Mouse (Mus musculus) adrenal gland, adult 8-10 months (tissue): ENCODE data around the gene Pcbp2. TPM values are rescaled to one million over a fixed set of nuclear protein-coding genes. Genes with fewer than 3 reads are reported as not detected.

ENCODE experiments used
- DNase-seq: peaks from one replicate; pipeline ENCODE4 v3.0.0; 2022
- total RNA-seq, 4 experiments: library from RNA; stranded (reverse); gene quantifications; 2 replicates each; pipeline ENCODE4 v1.2.4; 2022

The Pcbp2 gene
- total RNA-seq, 4 experiments from 2014 or later, result 594 to 678 (median 630) TPM

DNA sequence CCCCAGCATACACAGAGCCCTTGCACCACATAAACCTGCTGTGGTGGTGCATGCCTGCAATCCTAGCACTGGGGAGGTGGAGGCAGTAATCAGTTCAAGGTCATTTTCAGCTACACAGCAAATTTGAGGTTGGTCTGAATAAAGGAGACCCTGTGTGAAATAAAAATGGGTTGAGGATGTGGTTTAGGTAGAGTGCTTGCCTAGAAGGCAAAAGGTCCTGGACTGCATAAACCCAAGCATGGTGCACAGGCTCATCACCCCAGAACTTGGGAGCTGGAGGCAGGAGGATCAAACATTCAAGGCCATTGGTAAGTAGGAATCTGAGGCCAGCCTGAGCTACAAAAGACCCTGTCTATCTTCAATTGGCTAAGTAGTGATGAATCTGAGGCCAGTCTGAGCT is 37.2 kb downstream of the Pcbp2 start:
- no peak for DNase-seq

GRCm38 (mm10) chr15:102508336-102508735 is 38.0 kb downstream of the Pcbp2 start:
- DNase-seq, result no peak

GRCm38 (mm10) chr15:102510110-102510509 is 39.8 kb downstream of the Pcbp2 start:
- DNase-seq, result no peak

- DNase-seq, result peak; percentile 85
These were observed 40.4 kb downstream of the Pcbp2 start for GRCm38 (mm10) chr15:102510590-102511284.

DNA sequence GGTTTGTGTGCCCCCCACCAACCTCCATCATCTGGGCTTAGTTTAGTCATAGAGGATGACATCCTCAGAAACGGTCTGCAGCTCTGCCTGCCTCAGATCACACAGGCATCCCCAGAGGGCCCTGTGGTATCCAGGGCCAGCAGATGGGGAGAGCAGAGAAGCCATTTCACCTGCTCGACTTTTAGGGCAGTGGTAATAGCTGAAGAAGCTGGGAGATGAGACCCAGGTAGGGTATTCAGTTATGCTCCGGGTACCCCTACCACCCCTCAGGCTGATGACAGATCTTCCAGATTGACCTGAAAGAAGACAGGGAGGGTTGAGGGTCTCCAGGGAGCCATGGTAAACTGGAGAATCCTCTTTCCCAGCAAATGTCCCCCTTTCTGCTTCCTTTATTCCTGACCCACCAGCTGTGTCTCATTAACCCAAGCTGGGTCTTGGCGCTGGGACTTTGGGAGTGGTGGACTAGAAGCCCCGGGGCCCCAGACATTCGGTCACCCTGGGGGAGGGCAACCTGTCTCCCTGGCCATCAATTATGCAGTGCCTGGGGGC is 41.0 kb downstream of the Pcbp2 start:
- no peak for DNase-seq

DNA sequence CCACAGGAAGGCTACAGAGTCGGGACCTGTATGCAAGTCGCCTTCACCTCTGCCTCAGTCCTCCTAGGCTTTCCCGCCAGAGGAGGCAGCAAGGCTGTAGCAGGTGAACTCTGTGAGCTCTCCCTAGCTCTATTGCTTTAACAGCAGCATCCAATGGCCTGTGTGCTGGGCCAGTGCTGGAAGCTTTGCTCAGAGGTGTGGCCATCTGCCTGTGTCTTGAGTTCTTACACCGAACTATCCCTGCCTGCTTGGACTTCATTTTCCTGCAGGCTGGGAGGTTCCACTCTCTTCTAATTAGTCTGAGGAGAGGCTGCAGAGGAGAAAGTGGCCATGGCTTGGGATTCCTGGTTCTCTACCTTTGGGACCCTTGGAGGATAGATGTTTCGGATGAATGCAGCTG is 41.7 kb downstream of the Pcbp2 start:
- no peak for DNase-seq

GRCm38 (mm10) chr15:102512471-102512870 is 42.1 kb downstream of the Pcbp2 start:
- DNase-seq, result no peak

DNA sequence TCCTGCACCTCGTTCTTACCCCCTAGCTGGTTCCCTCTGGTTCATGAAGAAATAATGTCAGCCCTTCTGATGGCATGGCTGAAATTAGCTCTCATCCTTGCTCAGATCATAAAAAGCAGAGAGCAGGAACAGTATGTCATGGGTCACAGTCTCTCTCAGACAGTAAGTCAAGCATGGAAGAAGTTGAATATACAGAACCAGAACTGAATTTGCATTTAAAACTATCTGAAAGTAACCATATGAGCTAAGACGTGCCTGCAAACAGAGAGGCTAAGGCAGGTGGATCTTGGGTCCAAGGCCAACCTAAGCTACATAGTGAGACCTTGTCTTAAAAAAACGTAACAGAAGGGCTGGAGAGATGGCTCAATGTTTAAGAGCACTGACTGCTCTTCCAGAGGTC is 42.7 kb downstream of the Pcbp2 start:
- no peak for DNase-seq

DNA sequence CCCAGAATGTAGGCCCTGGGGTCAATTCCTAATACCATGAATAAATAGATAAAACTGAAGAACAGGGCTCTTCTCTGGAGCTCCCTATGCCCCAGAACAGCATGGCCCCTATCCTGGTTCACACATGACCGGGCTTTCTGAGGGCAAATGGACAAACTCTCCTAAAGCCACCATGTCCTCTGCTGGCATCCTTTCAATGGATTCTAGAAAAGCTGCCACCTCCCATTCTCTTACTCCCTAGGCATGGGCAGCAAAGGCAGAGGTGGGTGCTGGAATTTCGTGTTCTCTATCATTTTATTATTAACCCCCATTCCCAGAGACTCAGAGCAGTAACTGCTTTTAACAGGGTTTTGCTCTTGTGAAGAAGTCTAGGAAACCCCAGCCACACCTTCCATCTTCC is 44.9 kb downstream of the Pcbp2 start:
- DNase-seq, result no peak

- no peak for DNase-seq
These were observed 45.5 kb downstream of the Pcbp2 start for GRCm38 (mm10) chr15:102515791-102516190.

GRCm38 (mm10) chr15:102516293-102516692 is 46.0 kb downstream of the Pcbp2 start:
- DNase-seq, result no peak

GRCm38 (mm10) chr15:102516728-102517404 is 46.5 kb downstream of the Pcbp2 start, which contains the start of gene Map3k12:
Gene Map3k12 (minus strand): TSS chr15:102517064.
- DNase-seq, result peak; percentile 71

GRCm38 (mm10) chr15:102517631-102517975 is 47.3 kb downstream of the Pcbp2 start:
- no peak for DNase-seq

- DNase-seq, result peak; percentile 100
These were observed 47.9 kb downstream of the Pcbp2 start, which contains the start of gene Tarbp2 for GRCm38 (mm10) chr15:102517976-102518858. Gene Tarbp2 (plus strand): TSS chr15:102518192.

DNA sequence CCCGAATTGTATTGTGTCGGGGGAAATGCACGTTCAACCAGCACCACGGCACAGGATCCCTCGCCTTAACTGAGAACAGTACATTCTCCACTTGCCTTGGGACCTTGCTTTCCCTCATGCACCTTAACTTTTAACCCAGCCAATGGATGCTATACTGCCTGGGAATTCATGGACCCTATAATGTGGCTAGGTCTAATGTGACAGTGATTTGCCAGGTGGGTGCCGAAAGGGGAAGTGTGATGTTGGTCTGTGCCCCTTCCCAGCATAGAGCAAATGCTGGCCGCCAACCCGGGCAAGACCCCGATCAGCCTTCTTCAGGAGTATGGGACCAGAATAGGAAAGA is 48.5 kb downstream of the Pcbp2 start:
- DNase-seq, result no peak

DNA sequence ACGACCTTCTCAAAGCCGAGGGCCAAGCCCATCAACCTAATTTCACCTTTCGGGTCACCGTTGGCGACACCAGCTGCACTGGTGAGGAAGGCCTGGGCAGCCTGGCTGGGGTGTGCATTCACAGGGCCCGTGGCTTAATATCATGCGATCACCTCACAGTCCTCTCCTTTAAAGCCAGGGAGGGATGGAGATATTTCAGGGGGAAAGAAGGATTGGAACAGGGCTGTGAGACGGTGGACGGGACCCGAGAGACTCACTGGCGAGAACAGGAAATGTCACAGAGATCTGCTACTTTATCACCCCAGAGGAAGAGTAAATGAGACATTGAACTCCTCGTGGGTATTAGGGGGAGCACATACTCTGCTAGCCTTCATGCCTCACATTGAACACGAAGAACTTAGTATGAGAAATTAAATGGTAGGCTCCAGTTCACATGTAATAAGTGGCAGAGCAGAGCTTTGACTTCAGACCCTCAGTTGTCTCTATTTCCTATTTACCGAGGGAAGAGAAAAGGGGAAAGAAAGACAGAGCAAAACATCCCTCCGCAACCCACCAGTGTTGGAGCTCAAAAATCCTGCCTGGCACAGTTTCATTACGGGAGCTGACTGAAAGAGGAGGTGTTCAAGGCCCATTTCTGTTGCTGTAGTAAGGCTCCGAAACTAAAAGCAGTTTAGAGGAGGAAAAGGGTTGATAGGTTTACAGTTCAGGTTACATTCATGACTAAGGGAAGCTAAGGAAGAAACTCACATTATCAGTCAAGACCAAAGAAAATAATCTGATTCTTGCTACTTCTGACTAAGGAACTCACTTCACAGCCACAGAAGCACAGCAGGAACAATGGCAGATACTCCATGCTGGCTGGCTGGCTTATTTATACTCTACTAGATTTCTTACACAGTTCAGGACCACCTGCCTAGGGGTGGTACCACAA is 49.1 kb downstream of the Pcbp2 start:
- DNase-seq, result no peak

- DNase-seq, result no peak
These were observed 50.1 kb downstream of the Pcbp2 start for GRCm38 (mm10) chr15:102520416-102520815.

- DNase-seq, result no peak
These were observed 51.1 kb downstream of the Pcbp2 start for GRCm38 (mm10) chr15:102521480-102521879.

DNA sequence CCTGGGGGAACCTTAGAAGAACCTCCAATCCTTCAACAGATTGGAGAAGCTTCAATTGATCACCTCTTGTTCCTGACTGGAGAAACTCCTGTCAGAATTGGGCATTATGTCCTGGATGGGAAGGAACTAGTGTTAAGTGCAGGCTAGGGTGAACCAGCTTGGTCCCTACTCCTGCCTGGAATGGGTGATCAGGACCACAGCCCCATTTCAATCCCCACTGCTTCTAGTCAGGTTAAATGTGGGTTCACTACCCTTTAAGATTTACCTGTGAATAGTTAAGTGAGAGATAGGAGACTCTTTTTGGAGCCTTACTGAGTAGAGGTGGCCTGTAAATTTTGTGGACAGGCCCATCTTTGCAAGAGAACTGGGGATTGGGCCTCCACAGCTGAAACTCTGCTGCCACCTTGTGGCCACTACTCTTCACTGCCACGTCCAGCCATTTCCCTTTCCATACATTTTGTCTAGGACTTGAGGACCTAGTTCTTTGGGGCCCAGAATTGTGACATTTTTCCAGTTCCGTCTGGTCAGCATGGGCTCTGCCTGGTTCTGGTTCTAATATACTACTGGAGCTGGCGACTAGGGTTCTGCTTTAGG is 54.6 kb downstream of the Pcbp2 start, which contains the start of gene Npff:
Gene Npff, minus strand, starts transcription at position 51 of the 594 bp plus-strand sequence.
- DNase-seq, result peak; percentile 48

- no peak for DNase-seq
These were observed 56.0 kb downstream of the Pcbp2 start for GRCm38 (mm10) chr15:102526111-102527002.
